Mouse (Mus musculus) lung, adult 2 months (tissue): Measurements from ENCODE around the gene Ncl.

Experiments
- CTCF ChIP-seq: fragments of 200-500 bp; IDR thresholded peaks from 2 replicates; pipeline ENCODE4 v1.5.1; 2011; ENCODE audit warnings: mild to moderate bottlenecking, low read length, control low read depth; ENCODE audit not compliant: insufficient read depth
- POLR2A ChIP-seq: fragments of 200-500 bp; IDR thresholded peaks from 2 replicates; pipeline ENCODE4 v1.6.1; 2011; ENCODE audit warnings: low read depth, mild to moderate bottlenecking, control low read depth, low read length, borderline replicate concordance; ENCODE audit errors: extremely low read depth

DNA sequence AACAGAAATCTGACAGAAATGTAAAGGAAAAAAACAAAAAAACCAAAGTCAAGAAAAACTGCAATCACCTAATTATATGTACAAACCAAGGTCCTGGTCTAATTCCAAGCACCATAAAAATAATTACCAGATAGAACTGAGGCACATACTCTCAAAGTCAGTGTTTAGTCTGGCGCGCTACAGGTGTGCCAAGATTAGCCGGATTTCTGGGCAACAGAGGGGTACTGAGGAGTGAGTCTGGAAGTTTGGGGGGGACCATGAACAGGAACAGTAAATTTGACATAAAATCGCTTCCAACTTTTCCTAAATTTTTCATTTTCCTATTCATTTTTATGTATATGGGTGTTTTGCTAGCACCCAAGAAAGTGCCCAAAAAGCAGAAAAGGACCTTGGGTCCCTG lies 13.2 kb downstream of the Ncl start:
- no peak for TF ChIP-seq POLR2A
- TF ChIP-seq CTCF: no peak
